Mouse (Mus musculus): ENCODE measurements around the gene Cfap54. TPM values are rescaled to one million over a fixed set of nuclear protein-coding genes. Genes with fewer than 3 reads are reported as not detected.

Cfap54 gene
- polyA plus RNA-seq, 1 experiment from 2014 or later: 0.11 TPM

DNA sequence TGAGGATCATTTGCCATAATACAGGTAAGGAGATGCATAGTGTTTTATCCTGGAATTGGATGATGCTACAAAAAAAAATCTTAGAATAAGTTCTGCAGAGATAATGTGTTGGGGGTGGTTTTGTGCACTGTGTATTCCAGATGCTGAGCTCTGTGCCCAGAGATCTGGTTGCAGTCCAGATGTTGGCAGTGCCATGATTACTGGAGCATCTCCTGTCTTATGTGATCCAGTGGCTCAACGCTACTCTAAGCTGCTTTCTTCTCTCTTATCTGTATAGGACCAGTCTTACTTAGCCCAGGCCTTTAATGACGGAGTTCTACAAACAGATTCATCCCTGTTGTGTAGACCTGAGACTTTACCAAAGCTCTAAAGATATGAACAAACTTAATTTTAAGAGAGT lies 10.5 kb upstream of the Cfap54 start:
- Histone ChIP-seq H3K4me2 (ENCODE audit: low read depth, low read length) (no peak overlapping the region), H3K4me1 (ENCODE audit: insufficient read depth) (no peaks in the 10 kb centered on the region; the same call in 1 of the 2 replicates), H3K27ac (ENCODE audit: low read depth) (no peak overlapping the region), H3K4me3 (ENCODE audit: low read depth, low read length) (no peak overlapping the region), H3K9ac (replicated peaks) (no peak overlapping the region), H3K9me3 (ENCODE audit: low read length) (no peaks in the 10 kb centered on the region), H3K27me3 (ENCODE audit: insufficient read depth, low read length) (no peaks in the 10 kb centered on the region), H3K36me3 (replicated peaks; ENCODE audit: insufficient read depth, low read length) (no peaks in the 10 kb centered on the region)
- ATAC-seq: 0 out of 2 replicates have a peak, but pooled peaks have one; percentile 16
- 69% methylated on average over 2 of the region's 2 CpGs for WGBS (ENCODE audit: insufficient replicate concordance)
- TF ChIP-seq CTCF (IDR thresholded peaks at IDR 0.05; ENCODE audit: low read depth): no peak
- TF ChIP-seq EP300 (IDR thresholded peaks at IDR 0.05; ENCODE audit: low read depth): peak; percentile 24; the same call in 1 of the 2 replicates
- no peak for DNase-seq

DNA sequence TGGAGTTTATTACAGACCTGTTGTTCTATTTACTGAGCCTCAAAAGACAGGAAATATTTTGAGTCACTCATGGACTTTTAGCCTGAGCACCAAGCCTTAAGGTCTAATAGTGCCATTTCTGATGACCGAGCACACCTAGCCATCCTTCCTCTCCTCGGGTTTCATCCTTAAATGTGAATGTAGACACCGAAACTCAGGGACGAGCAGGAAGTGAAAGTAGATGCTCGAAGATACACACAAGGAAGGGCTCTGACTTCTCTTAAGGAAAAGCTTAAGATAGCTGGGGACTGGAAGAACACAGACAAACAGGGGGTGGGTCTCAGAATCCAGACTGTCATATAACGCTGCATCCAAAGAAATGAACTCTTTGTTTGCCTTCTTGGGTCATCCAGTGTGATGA lies 8.8 kb upstream of the Cfap54 start:
- H3K4me2 ChIP-seq (ENCODE audit: low read depth, low read length): no peak overlapping the region
- H3K27me3 ChIP-seq (ENCODE audit: insufficient read depth, low read length): no peaks in the 10 kb centered on the region
- no peak overlapping the region for H3K27ac ChIP-seq (ENCODE audit: low read depth)
- TF ChIP-seq CTCF (IDR thresholded peaks at IDR 0.05; ENCODE audit: low read depth): no peak
- no peak for TF ChIP-seq EP300 (IDR thresholded peaks at IDR 0.05; ENCODE audit: low read depth)
- no peak for ATAC-seq
- no peak overlapping the region for H3K4me3 ChIP-seq (ENCODE audit: low read depth, low read length)
- no peaks in the 10 kb centered on the region; the same call in 1 of the 2 replicates for H3K4me1 ChIP-seq (ENCODE audit: insufficient read depth)
- no peaks in the 10 kb centered on the region for H3K36me3 ChIP-seq (replicated peaks; ENCODE audit: insufficient read depth, low read length)
- no peak overlapping the region for H3K9ac ChIP-seq (replicated peaks)
- DNase-seq: no peak
- H3K9me3 ChIP-seq (ENCODE audit: low read length): no peaks in the 10 kb centered on the region
- 58% methylated on average over 6 of the region's 6 CpGs for WGBS (ENCODE audit: insufficient replicate concordance)

DNA sequence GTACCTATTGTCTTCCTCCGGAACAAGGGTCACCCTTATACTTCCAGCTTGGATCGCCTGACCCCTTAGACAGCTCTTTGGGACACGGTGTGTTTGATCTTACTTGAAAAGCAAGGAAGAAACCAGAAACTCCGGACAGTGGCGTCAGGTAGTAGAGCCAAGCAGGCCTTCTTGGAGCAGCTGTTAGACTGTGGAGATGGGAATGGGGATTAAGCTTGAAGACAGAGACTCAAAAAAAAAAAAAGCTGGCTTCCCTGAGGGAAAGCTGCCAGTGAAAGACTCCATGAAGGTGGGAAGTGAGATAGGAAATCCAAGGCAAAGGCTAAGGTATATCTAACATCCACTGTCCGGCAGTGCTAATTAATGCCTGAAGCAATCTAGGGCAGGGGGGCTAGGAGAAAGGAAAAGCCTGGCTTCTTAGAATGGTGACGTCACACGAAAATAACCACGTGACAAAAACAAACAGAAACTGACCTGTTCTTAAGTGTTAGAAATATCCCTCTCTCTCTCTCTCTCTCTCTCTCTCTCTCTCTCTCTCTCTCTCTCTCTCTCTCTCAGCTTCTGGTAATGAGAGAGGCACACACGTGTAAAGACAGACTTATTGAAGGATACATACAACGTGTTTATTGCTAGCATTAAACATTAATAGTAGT lies 7.1 kb upstream of the Cfap54 start:
- DNase-seq (no peak), ATAC-seq (no peak)
- no peak overlapping the region for H3K9ac ChIP-seq (replicated peaks)
- H3K4me2 ChIP-seq (ENCODE audit: low read depth, low read length): no peak overlapping the region
- no peak overlapping the region for H3K27ac ChIP-seq (ENCODE audit: low read depth)
- no peaks in the 10 kb centered on the region for H3K36me3 ChIP-seq (replicated peaks; ENCODE audit: insufficient read depth, low read length)
- no peak overlapping the region for H3K4me3 ChIP-seq (ENCODE audit: low read depth, low read length)
- H3K27me3 ChIP-seq (ENCODE audit: insufficient read depth, low read length): no peaks in the 10 kb centered on the region
- H3K4me1 ChIP-seq (ENCODE audit: insufficient read depth): no peaks in the 10 kb centered on the region
- TF ChIP-seq EP300 (IDR thresholded peaks at IDR 0.05; ENCODE audit: low read depth) (no peak), CTCF (IDR thresholded peaks at IDR 0.05; ENCODE audit: low read depth) (no peak)
- whole genome bisulfite sequencing (ENCODE audit: insufficient replicate concordance): 62% methylated on average over 11 of the region's 11 CpGs
- H3K9me3 ChIP-seq (ENCODE audit: low read length): no peaks in the 10 kb centered on the region

DNA sequence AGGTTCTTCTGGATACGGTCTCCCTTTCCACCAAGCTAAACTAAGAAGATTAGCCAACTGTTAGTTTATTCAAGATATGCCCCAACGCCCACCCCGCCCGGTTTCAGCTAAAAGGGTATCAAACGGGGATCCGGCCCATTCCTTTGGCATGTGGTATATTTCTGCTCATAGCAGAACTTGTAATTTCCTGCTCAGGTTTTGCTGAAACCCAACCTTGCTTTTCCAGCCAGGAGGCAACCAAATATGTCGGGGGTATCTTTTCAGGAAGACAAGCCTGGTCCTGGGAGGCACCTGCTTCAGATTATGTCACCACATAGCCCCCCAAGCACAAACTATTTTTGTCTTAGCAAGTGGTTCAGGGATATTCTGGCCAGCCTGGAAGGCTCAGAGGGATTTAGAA lies 6.1 kb upstream of the Cfap54 start:
- Histone ChIP-seq H3K4me1 (ENCODE audit: insufficient read depth) (0 out of 2 replicates have a peak, but pooled peaks cover 4% of the 10 kb centered on the region), H3K4me2 (ENCODE audit: low read depth, low read length) (no peak overlapping the region), H3K4me3 (ENCODE audit: low read depth, low read length) (no peak overlapping the region), H3K36me3 (replicated peaks; ENCODE audit: insufficient read depth, low read length) (no peaks in the 10 kb centered on the region), H3K9ac (replicated peaks) (no peak overlapping the region), H3K9me3 (ENCODE audit: low read length) (no peaks in the 10 kb centered on the region), H3K27ac (ENCODE audit: low read depth) (no peak overlapping the region), H3K27me3 (ENCODE audit: insufficient read depth, low read length) (no peaks in the 10 kb centered on the region)
- DNase-seq (no peak), ATAC-seq (no peak)
- 62% methylated on average over 7 of the region's 7 CpGs for WGBS (ENCODE audit: insufficient replicate concordance)
- TF ChIP-seq CTCF (IDR thresholded peaks at IDR 0.05; ENCODE audit: low read depth): no peak
- no peak for TF ChIP-seq EP300 (IDR thresholded peaks at IDR 0.05; ENCODE audit: low read depth)

GRCm38 (mm10) chr10:93083963-93084340 lies 2.5 kb upstream of the Cfap54 start:
- 67% methylated on average over 8 of the region's 8 CpGs for WGBS (ENCODE audit: insufficient replicate concordance)

DNA sequence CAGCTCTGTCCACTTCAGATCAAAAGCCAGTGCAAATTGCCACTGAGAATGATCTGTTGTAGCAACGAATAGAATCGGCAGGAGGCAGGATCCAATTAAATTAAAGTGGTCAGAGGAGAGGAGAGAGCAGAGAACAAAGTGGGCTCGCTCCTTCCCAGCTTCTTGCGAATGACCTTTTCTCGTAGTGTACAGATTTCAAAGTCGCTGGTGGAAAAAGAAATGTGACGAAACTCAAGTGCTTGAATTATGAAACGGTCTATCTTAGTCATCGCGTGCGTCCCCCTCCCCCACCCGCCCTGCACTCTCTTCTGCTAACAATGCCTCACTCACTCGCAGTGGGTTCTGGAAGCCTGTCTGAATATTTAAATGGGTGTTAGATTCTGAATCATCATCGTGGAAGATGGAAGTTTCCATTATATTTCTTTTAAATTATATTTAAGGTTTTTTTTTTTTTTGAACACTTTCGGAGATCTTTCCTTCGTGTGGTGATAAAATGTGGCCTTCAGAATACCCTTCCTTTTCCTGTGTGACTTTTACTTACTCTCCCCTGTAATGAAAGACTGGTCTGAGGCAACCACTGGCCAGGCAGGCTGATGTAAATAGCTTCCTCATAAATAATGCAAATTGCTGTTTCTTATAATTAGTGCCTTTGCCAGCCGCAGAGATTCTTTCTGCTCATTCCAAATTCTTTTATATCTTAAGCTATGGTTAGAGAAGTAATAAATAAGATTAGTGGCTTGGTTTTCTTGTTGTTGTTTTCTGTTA lies 2.0 kb upstream of the Cfap54 start:
- Histone ChIP-seq H3K36me3 (replicated peaks; ENCODE audit: insufficient read depth, low read length) (no peaks in the 10 kb centered on the region), H3K4me2 (ENCODE audit: low read depth, low read length) (peak overlapping the region; percentile 52), H3K9ac (replicated peaks) (no peak overlapping the region), H3K9me3 (ENCODE audit: low read length) (no peaks in the 10 kb centered on the region), H3K4me3 (ENCODE audit: low read depth, low read length) (no peak overlapping the region), H3K27me3 (ENCODE audit: insufficient read depth, low read length) (no peaks in the 10 kb centered on the region), H3K27ac (ENCODE audit: low read depth) (peak overlapping the region; percentile 53; the same call in 1 of the 2 replicates), H3K4me1 (ENCODE audit: insufficient read depth) (peaks cover 11% of the 10 kb centered on the region; the same call in 1 of the 2 replicates)
- ATAC-seq: no peak
- DNase-seq: peak; percentile 48
- 0 out of 2 replicates have a peak, but pooled peaks have one; percentile 8 for TF ChIP-seq EP300 (IDR thresholded peaks at IDR 0.05; ENCODE audit: low read depth)
- TF ChIP-seq CTCF (IDR thresholded peaks at IDR 0.05; ENCODE audit: low read depth): 0 out of 2 replicates have a peak, but pooled peaks have one; percentile 7
- WGBS (ENCODE audit: insufficient replicate concordance): 10% methylated on average over 17 of the region's 17 CpGs

More at GRCm38 (mm10) chr10:93083963-93084340, 2.5 kb upstream of the Cfap54 start:
- no peak for TF ChIP-seq EP300 (IDR thresholded peaks at IDR 0.05; ENCODE audit: low read depth)
- no peak for TF ChIP-seq CTCF (IDR thresholded peaks at IDR 0.05; ENCODE audit: low read depth)
- H3K4me1 ChIP-seq (ENCODE audit: insufficient read depth): peaks cover 11% of the 10 kb centered on the region; the same call in 1 of the 2 replicates
- DNase-seq: no peak
- no peaks in the 10 kb centered on the region for H3K27me3 ChIP-seq (ENCODE audit: insufficient read depth, low read length)
- H3K4me3 ChIP-seq (ENCODE audit: low read depth, low read length): no peak overlapping the region
- H3K4me2 ChIP-seq (ENCODE audit: low read depth, low read length): peak overlapping the region; percentile 52; the same call in 1 of the 2 replicates
- no peak for ATAC-seq
- H3K36me3 ChIP-seq (replicated peaks; ENCODE audit: insufficient read depth, low read length): no peaks in the 10 kb centered on the region
- H3K27ac ChIP-seq (ENCODE audit: low read depth): peak overlapping the region; percentile 30; the same call in 1 of the 2 replicates
- no peak overlapping the region for H3K9ac ChIP-seq (replicated peaks)
- no peaks in the 10 kb centered on the region for H3K9me3 ChIP-seq (ENCODE audit: low read length)

Measured in liver, postnatal 0 days (tissue).